Mouse (Mus musculus) intestine, postnatal 0 days (tissue): ENCODE data around the gene Dnajb8. TPM values are rescaled to one million over a fixed set of nuclear protein-coding genes. Genes with fewer than 3 reads are reported as not detected.

Source experiments
- ATAC-seq: fragments of 200-750 bp; cut with Nextera tagmentation; 2 replicates; pipeline ENCODE4 v1.8.0; 2017; ENCODE audit warnings: mild to moderate bottlenecking, moderate TSS enrichment, moderate library complexity
- H3K27ac ChIP-seq: fragments of 300-500 bp; sonication (generic); 2 replicates; pipeline ENCODE4 v1.5.1; 2014; ENCODE audit warnings: mild to moderate bottlenecking, low read depth, low read length, moderate library complexity
- H3K27me3 ChIP-seq: fragments of 300-500 bp; sonication (generic); replicated peaks from 2 replicates; pipeline ENCODE4 v1.6.1; 2014; ENCODE audit warnings: low read length, mixed read lengths; ENCODE audit not compliant: control insufficient read depth, insufficient read depth
- H3K36me3 ChIP-seq: fragments of 300-500 bp; sonication (generic); 2 replicates; pipeline ENCODE4 v1.6.1; 2014; ENCODE audit warnings: mild to moderate bottlenecking, moderate library complexity; ENCODE audit not compliant: control insufficient read depth, insufficient read depth
- H3K4me1 ChIP-seq: fragments of 300-500 bp; sonication (generic); replicated peaks from 2 replicates; pipeline ENCODE4 v1.6.1; 2014; ENCODE audit warnings: antibody characterized with exemption, low read length, mixed read lengths; ENCODE audit not compliant: control insufficient read depth, insufficient read depth
- H3K4me2 ChIP-seq: fragments of 300-500 bp; sonication (generic); replicated peaks from 2 replicates; pipeline ENCODE4 v1.6.1; 2014; ENCODE audit warnings: low read depth, mild to moderate bottlenecking, moderate library complexity
- H3K4me3 ChIP-seq: fragments of 300-500 bp; sonication (generic); 2 replicates; pipeline ENCODE4 v1.5.1; 2014; ENCODE audit warnings: low read depth, low read length
- H3K9ac ChIP-seq: fragments of 300-500 bp; sonication (generic); 2 replicates; pipeline ENCODE4 v1.6.1; 2014; ENCODE audit warnings: mild to moderate bottlenecking, low read depth, low read length
- H3K9me3 ChIP-seq: fragments of 300-500 bp; sonication (generic); 2 replicates; pipeline ENCODE4 v1.6.1; 2016; ENCODE audit warnings: mixed run types; ENCODE audit not compliant: control insufficient read depth
- CTCF ChIP-seq: sonication (generic); IDR thresholded peaks from 2 replicates; pipeline ENCODE4 v1.5.1; 2016; ENCODE audit warnings: low read depth, mild to moderate bottlenecking, control low read depth, antibody characterized with exemption, moderate library complexity
- WGBS: fragments of 180-500 bp; shearing (Covaris S2); extraction: QIAGEN DNeasy Blood & Tissue Kit; methylation state at CpG from one replicate; pipeline ENCODE4 v1.1.7; 2014; 5-methylcytosine and 5-hydroxymethylcytosine counted together
- polyA plus RNA-seq: library from polyadenylated mRNA; unstranded; fragments of >200 nt; fragmentation: Nextera tagmentation; extraction: Ambion mirVana; gene quantifications from 2 replicates; pipeline ENCODE4 v1.2.1, GENCODE M21; 2015

Gene Dnajb8
- polyA plus RNA-seq, 1 experiment from 2014 or later, result not detected

- H3K36me3 ChIP-seq, result no peaks in the 10 kb centered on the region
- no peak overlapping the region for H3K27ac ChIP-seq
- 7% methylated on average over 49 of the region's 49 CpGs for WGBS
- H3K27me3 ChIP-seq, result peaks cover 84% of the 10 kb centered on the region
- H3K4me2 ChIP-seq, result no peak overlapping the region
- no peak overlapping the region for H3K9ac ChIP-seq
- ATAC-seq, result no peak
- H3K4me1 ChIP-seq, result peaks cover 7% of the 10 kb centered on the region; the same call in 1 of the 2 replicates
- no peak for TF ChIP-seq CTCF
- peak overlapping the region; percentile 51; the same call in 1 of the 2 replicates for H3K4me3 ChIP-seq
- no peaks in the 10 kb centered on the region for H3K9me3 ChIP-seq
Observed at GRCm38 (mm10) chr6:88190310-88191023, 31.6 kb upstream of the Dnajb8 start.

DNA sequence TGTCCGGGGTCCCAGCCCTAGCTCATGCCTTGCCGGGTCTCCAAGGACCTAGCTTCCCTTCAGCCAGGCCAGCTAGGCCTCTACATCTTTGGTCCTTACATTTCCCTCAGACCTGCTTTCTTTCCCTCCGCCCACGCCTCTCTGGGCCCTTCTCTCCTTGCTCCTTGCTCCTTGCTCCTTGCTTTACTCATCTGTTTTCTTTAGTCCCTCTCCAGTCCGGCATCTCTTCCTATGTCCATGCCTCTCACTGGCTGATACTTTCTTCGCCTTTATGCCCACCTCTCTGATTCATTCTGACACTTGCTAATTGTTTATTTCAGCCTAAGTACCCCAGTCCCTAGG lies 31.1 kb upstream of the Dnajb8 start:
- TF ChIP-seq CTCF, result no peak
- ATAC-seq, result no peak
- H3K9me3 ChIP-seq, result no peaks in the 10 kb centered on the region
- no peak overlapping the region for H3K4me2 ChIP-seq
- no peak overlapping the region for H3K9ac ChIP-seq
- 45% methylated on average over 6 of the region's 6 CpGs for WGBS
- no peak overlapping the region for H3K27ac ChIP-seq
- no peaks in the 10 kb centered on the region for H3K36me3 ChIP-seq
- peaks cover 7% of the 10 kb centered on the region; the same call in 1 of the 2 replicates for H3K4me1 ChIP-seq
- peaks cover 85% of the 10 kb centered on the region for H3K27me3 ChIP-seq
- no peak overlapping the region for H3K4me3 ChIP-seq

GRCm38 (mm10) chr6:88191411-88192070 lies 30.5 kb upstream of the Dnajb8 start:
- Histone ChIP-seq H3K27me3 (peaks cover 90% of the 10 kb centered on the region), H3K4me3 (no peak overlapping the region), H3K4me1 (peaks cover 7% of the 10 kb centered on the region; the same call in 1 of the 2 replicates), H3K27ac (no peak overlapping the region), H3K36me3 (no peaks in the 10 kb centered on the region), H3K9ac (no peak overlapping the region), H3K4me2 (no peak overlapping the region), H3K9me3 (no peaks in the 10 kb centered on the region)
- TF ChIP-seq CTCF, result no peak
- 43% methylated on average over 4 of the region's 4 CpGs for WGBS
- no peak for ATAC-seq

- H3K27me3 ChIP-seq, result peaks cover 99% of the 10 kb centered on the region
- 47% methylated on average over 8 of the region's 8 CpGs for WGBS
- no peak overlapping the region for H3K4me3 ChIP-seq
- no peak overlapping the region for H3K27ac ChIP-seq
- H3K4me1 ChIP-seq, result peaks cover 11% of the 10 kb centered on the region; the same call in 1 of the 2 replicates
- H3K9ac ChIP-seq, result no peak overlapping the region
- H3K9me3 ChIP-seq, result no peaks in the 10 kb centered on the region
- H3K4me2 ChIP-seq, result no peak overlapping the region
- no peak for TF ChIP-seq CTCF
- no peaks in the 10 kb centered on the region for H3K36me3 ChIP-seq
- ATAC-seq, result no peak
Observed at GRCm38 (mm10) chr6:88192756-88193155, 29.3 kb upstream of the Dnajb8 start.

GRCm38 (mm10) chr6:88193433-88194052 lies 28.5 kb upstream of the Dnajb8 start, which contains the start of gene Gata2:
Gene Gata2 (plus strand): TSS chr6:88193891.
- Histone ChIP-seq H3K4me2 (peak within 1 kb of the TSS; percentile 65), H3K36me3 (no peaks in the 10 kb centered on the region), H3K4me1 (peaks cover 11% of the 10 kb centered on the region; the same call in 1 of the 2 replicates), H3K9me3 (no peaks in the 10 kb centered on the region), H3K27ac (no peak within 1 kb of the TSS), H3K9ac (no peak within 1 kb of the TSS), H3K27me3 (peaks cover 100% of the 10 kb centered on the region), H3K4me3 (peak within 1 kb of the TSS; percentile 42)
- peak; percentile 38 for TF ChIP-seq CTCF
- no peak for ATAC-seq
- 3% methylated on average over 42 of the region's 57 CpGs for WGBS
